Mouse (Mus musculus) midbrain, embryonic 15.5 days (tissue): ENCODE data around the gene Ccne1. TPM values are rescaled to one million over a fixed set of nuclear protein-coding genes. Genes with fewer than 3 reads are reported as not detected.

Experiments used
- ATAC-seq: fragments of 200-750 bp; cut with Nextera tagmentation; replicated peaks from 2 replicates; pipeline ENCODE4 v1.8.0; 2017; ENCODE audit warnings: moderate TSS enrichment
- H3K27ac ChIP-seq: fragments of 300-500 bp; sonication (generic); 2 replicates; pipeline ENCODE4 v1.5.1; 2015; ENCODE audit warnings: mild to moderate bottlenecking, inconsistent platforms
- H3K27me3 ChIP-seq: fragments of 300-500 bp; sonication (generic); replicated peaks from 2 replicates; pipeline ENCODE4 v1.6.1; 2015; ENCODE audit warnings: inconsistent platforms
- H3K36me3 ChIP-seq: fragments of 300-500 bp; sonication (generic); replicated peaks from 2 replicates; pipeline ENCODE4 v1.6.1; 2015; ENCODE audit warnings: inconsistent platforms
- H3K4me1 ChIP-seq: fragments of 300-500 bp; sonication (generic); 2 replicates; pipeline ENCODE4 v1.6.1; 2015; ENCODE audit warnings: inconsistent platforms
- H3K4me2 ChIP-seq: fragments of 300-500 bp; sonication (generic); 2 replicates; pipeline ENCODE4 v1.6.1; 2015; ENCODE audit warnings: inconsistent platforms, mild to moderate bottlenecking, moderate library complexity
- H3K4me3 ChIP-seq: fragments of 300-500 bp; sonication (generic); 2 replicates; pipeline ENCODE4 v1.5.1; 2015; ENCODE audit warnings: mild to moderate bottlenecking, inconsistent platforms
- H3K9ac ChIP-seq: fragments of 300-500 bp; sonication (generic); 2 replicates; pipeline ENCODE4 v1.6.1; 2015; ENCODE audit warnings: mild to moderate bottlenecking, inconsistent platforms
- H3K9me3 ChIP-seq: fragments of 300-500 bp; sonication (generic); 2 replicates; pipeline ENCODE4 v1.6.1; 2016; ENCODE audit warnings: inconsistent platforms
- WGBS: fragments of 180-500 bp; shearing (Covaris S2); methylation state at CpG from one replicate; pipeline ENCODE4 v1.1.7; 2015; ENCODE audit warnings: mixed read lengths; 5-methylcytosine and 5-hydroxymethylcytosine counted together
- polyA plus RNA-seq: library from polyadenylated mRNA; unstranded; fragments of >200 nt; fragmentation: Nextera tagmentation; extraction: Ambion mirVana; gene quantifications from 2 replicates; pipeline ENCODE4 v1.2.1, GENCODE M21; 2015

The Ccne1 gene
- polyA plus RNA-seq = 11.6 and 13.2 TPM in 2 replicates

DNA sequence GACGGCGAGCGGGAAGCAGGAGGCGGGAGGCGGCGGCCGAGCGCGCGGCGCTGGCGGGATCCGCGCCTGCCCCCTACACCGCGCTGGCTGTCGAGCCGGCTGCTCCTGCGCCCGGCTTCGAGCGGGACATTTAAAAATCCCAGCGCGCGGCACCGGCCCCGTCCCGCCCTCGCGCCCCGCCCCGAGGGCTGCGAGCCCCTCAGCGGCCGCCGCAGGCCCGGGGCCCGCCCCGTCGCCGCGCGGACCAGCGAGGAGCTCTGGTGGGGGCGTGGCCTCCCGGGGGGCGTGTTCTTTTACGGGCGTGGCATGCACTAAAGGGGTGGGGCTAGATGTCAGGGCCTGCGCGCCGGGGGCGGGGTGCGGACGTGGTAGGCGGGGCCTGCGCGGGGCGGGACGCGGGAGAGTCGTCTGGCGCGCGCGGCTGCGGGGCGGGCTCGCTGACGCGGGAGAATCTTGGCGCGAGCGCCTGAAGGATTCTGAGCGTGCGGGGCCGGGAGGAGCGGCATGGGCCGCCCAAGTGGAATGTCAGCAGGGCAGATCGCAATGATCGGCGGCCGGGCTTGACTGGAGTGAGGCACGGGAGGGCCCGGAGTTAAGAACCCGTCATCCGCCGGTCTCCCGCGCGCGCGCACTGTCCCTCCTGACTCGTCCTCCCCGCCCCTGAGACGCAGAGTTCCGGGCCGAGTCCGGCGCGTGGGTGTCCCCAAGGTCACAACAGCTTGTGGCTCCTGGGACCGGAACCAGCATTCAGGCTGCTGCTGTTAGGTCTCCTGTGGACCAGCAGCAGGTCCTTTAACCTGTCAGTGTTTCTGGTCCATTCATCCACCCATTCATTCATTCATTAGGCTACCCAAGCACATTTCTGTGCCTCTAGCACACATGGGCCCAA, at the start of gene Ccne1:
Gene Ccne1, minus strand, starts transcription at position 164 of the 889 bp plus-strand sequence.
- Histone ChIP-seq H3K36me3 (no peaks in the 10 kb centered on the region), H3K4me1 (peaks cover 12% of the 10 kb centered on the region; the same call in 1 of the 2 replicates), H3K27me3 (0 out of 2 replicates have a peak, but pooled peaks cover 3% of the 10 kb centered on the region), H3K27ac (no peak within 1 kb of the TSS), H3K4me3 (peak within 1 kb of the TSS; percentile 55), H3K4me2 (peak within 1 kb of the TSS; percentile 93), H3K9ac (peak within 1 kb of the TSS; percentile 58), H3K9me3 (no peaks in the 10 kb centered on the region)
- ATAC-seq = peak; percentile 95
- under 1% methylated on average over 101 of the region's 102 CpGs for WGBS

DNA sequence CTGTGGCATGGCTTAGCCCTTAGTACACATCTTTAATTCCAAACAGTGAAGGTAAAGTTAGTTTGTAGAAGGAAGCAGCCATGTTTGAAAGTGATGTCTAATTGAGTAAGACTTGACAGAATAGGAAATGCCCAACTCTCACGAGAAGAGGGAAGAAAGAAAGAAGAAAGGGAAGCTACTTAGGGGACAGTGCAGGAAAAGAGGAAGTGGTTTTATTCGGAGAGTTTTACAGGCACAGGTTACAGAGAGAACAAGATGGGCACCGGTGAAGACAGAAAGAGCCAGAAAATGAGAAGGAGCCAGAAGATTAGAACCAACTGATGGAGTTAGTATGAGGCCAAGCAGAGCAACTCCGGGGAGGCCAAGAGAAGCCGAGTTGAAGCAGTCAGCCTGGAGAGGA, 48.5 kb upstream of the Ccne1 start:
- no peak for ATAC-seq
- H3K4me2 ChIP-seq = no peak overlapping the region
- no peak overlapping the region for H3K27ac ChIP-seq
- no peaks in the 10 kb centered on the region for H3K9me3 ChIP-seq
- no peak overlapping the region for H3K9ac ChIP-seq
- no peaks in the 10 kb centered on the region for H3K36me3 ChIP-seq
- no peak overlapping the region for H3K4me3 ChIP-seq
- no peaks in the 10 kb centered on the region for H3K4me1 ChIP-seq
- no peaks in the 10 kb centered on the region for H3K27me3 ChIP-seq
- WGBS = 89% methylated on average over 5 of the region's 5 CpGs

DNA sequence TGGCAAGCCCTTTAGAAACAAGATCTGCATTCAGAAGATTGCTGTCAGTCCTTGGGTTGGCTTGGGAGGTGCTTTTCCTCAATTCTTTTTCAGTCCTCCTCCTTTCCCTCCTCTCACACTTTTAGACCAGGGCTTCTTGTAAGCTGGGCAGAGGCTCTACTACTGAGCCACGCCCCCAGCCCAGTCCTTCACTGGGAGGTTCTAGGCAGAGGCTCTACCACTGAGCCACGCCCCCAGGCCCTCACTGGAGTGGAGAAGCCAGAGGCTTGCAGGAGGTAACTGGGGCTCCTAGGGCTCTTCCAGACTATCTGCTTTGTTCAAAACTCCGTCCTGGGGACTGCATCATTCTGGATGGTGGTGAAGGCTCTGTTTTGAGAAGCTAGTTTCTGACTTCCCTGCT, 45.2 kb upstream of the Ccne1 start:
- H3K9ac ChIP-seq = no peak overlapping the region
- ATAC-seq = no peak
- H3K36me3 ChIP-seq = no peaks in the 10 kb centered on the region
- H3K4me2 ChIP-seq = no peak overlapping the region
- H3K9me3 ChIP-seq = no peaks in the 10 kb centered on the region
- no peak overlapping the region for H3K27ac ChIP-seq
- no peak overlapping the region for H3K4me3 ChIP-seq
- no peaks in the 10 kb centered on the region for H3K4me1 ChIP-seq
- WGBS = 80% methylated on average over 3 of the region's 3 CpGs
- H3K27me3 ChIP-seq = no peaks in the 10 kb centered on the region

GRCm38 (mm10) chr7:38151706-38152312, 44.5 kb upstream of the Ccne1 start:
- Histone ChIP-seq H3K9ac (no peak overlapping the region), H3K36me3 (no peaks in the 10 kb centered on the region), H3K9me3 (no peaks in the 10 kb centered on the region), H3K4me2 (no peak overlapping the region), H3K27me3 (no peaks in the 10 kb centered on the region), H3K4me3 (no peak overlapping the region), H3K4me1 (no peaks in the 10 kb centered on the region), H3K27ac (no peak overlapping the region)
- ATAC-seq = 0 out of 2 replicates have a peak, but pooled peaks have one; percentile 48
- WGBS = 68% methylated on average over 14 of the region's 14 CpGs

- no peak overlapping the region for H3K4me3 ChIP-seq
- H3K9me3 ChIP-seq = no peaks in the 10 kb centered on the region
- H3K27me3 ChIP-seq = no peaks in the 10 kb centered on the region
- no peak overlapping the region for H3K4me2 ChIP-seq
- WGBS = 86% methylated on average over 6 of the region's 6 CpGs
- ATAC-seq = no peak
- H3K4me1 ChIP-seq = no peaks in the 10 kb centered on the region
- no peak overlapping the region for H3K27ac ChIP-seq
- H3K36me3 ChIP-seq = no peaks in the 10 kb centered on the region
- no peak overlapping the region for H3K9ac ChIP-seq
These were observed 40.1 kb upstream of the Ccne1 start for GRCm38 (mm10) chr7:38147477-38147876.

DNA sequence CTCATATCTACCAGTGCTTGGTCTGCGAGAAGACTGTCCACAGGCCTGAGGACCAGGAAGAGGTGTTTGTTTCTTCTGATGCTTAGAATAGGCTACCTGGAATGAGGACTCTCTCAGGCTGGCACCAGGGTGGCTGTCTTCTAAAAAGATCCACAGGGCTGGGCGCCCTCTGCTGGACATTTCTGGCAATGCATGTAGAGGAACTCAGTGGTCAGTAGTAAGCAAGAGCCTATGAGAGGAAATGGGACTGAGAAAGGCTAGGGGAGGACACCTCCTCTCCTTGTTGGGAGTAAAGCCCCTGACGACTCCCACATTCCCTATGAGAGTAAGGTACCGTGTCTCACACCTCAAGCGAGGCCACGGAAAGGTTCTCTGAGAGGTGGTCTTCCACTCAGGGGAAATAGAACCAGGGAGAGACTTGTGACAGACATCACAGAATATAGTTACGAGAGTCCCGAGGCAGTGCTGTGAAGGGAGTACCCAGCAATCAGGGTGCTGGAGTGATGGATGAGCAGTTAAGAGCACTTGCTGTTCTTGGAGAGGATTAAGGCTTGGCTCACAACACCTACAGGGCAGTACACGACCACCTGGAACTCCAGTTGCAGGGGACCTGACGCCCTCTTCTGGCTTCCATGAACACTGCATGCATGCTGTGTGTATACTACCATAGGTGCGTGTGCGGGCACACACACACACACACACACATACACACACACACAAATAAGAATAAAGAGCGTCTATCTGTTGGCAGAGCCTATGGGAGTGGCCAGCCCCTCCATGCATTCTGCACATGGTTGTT, 34.6 kb upstream of the Ccne1 start:
- peak; percentile 83 for ATAC-seq
- Histone ChIP-seq H3K27me3 (no peaks in the 10 kb centered on the region), H3K36me3 (no peaks in the 10 kb centered on the region), H3K4me3 (no peak overlapping the region), H3K9me3 (no peaks in the 10 kb centered on the region), H3K27ac (no peak overlapping the region), H3K4me1 (no peaks in the 10 kb centered on the region), H3K9ac (no peak overlapping the region), H3K4me2 (no peak overlapping the region)
- 66% methylated on average over 13 of the region's 13 CpGs for WGBS

- H3K4me2 ChIP-seq = no peak overlapping the region
- H3K4me3 ChIP-seq = no peak overlapping the region
- H3K27me3 ChIP-seq = no peaks in the 10 kb centered on the region
- no peaks in the 10 kb centered on the region for H3K9me3 ChIP-seq
- H3K4me1 ChIP-seq = no peaks in the 10 kb centered on the region
- 60% methylated on average over 9 of the region's 9 CpGs for WGBS
- no peak for ATAC-seq
- no peaks in the 10 kb centered on the region for H3K36me3 ChIP-seq
- H3K27ac ChIP-seq = no peak overlapping the region
- H3K9ac ChIP-seq = no peak overlapping the region
These were observed 33.0 kb upstream of the Ccne1 start for GRCm38 (mm10) chr7:38140324-38140723.

DNA sequence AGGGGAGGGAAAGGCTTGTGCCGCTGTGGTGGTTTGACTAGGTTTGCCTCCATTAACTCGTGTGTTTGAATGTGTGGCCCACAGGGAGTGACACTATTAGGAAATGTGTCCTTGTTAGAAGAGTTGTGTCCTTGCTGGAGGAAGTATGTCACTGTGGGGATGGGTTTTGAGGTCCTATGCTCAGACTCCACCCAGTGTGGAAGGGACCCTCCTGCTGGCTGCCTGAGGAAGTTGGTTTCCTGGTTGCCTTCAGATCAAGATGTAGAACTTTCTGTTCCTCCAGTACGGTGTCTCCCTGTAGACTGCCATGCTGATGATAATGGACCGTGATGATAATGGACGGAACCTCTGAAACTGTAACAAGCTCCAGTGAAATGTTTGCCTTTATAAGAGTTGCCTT, 27.1 kb upstream of the Ccne1 start:
- no peaks in the 10 kb centered on the region for H3K9me3 ChIP-seq

GRCm38 (mm10) chr7:38131186-38131585, 23.9 kb upstream of the Ccne1 start:
- peaks cover 3% of the 10 kb centered on the region; the same call in 1 of the 2 replicates for H3K4me1 ChIP-seq
- 30% methylated on average over 5 of the region's 5 CpGs for WGBS
- no peak; the same call in 1 of the 2 replicates for ATAC-seq

More for the DNA sequence above, 27.1 kb upstream of the Ccne1 start:
- no peak overlapping the region for H3K4me3 ChIP-seq
- no peaks in the 10 kb centered on the region for H3K27me3 ChIP-seq
- no peak overlapping the region for H3K4me2 ChIP-seq
- no peaks in the 10 kb centered on the region for H3K36me3 ChIP-seq
- 91% methylated on average over 5 of the region's 5 CpGs for WGBS
- no peak for ATAC-seq
- no peak overlapping the region for H3K9ac ChIP-seq
- no peak overlapping the region for H3K27ac ChIP-seq
- H3K4me1 ChIP-seq = peaks cover 3% of the 10 kb centered on the region; the same call in 1 of the 2 replicates

DNA sequence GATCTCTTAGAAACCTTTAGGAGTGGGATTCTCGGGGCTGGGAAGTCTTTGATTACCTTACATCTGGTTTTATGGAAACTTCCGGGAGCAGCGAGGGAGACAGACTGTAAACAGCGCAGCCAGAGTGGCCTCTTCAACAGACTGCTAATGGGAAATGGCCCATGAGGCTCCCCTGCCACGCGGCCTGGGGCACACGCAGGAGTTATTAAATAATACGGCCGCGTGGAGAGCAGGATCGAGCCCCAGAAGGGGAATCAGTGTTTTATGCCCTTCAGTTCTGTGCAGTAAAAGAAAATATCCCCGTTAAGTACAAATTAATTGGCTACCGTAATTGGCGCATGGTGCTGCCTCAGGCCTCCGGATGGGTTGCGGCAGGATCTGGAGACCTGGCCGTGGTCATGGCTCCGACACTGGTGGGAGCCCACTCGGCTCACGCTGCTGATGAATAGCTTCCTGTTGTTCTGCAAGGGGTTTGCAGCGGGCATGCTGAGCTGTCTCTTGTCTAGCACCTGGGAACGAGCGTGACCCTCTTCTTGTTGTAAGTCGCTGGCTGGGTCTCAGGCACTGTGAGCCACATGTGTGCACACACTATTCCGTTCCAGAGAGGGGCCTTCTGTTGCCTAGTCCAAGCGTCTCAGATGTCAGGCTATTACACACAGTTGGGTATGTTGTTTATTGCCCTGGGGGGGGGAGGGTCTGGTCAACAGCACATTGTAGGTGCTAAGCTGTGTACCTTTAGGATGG, 22.8 kb upstream of the Ccne1 start:
- no peaks in the 10 kb centered on the region for H3K27me3 ChIP-seq
- H3K9me3 ChIP-seq = no peaks in the 10 kb centered on the region
- H3K4me2 ChIP-seq = no peak overlapping the region
- no peak overlapping the region for H3K9ac ChIP-seq
- no peak overlapping the region for H3K27ac ChIP-seq
- H3K4me3 ChIP-seq = no peak overlapping the region
- peaks cover 3% of the 10 kb centered on the region; the same call in 1 of the 2 replicates for H3K4me1 ChIP-seq
- WGBS = 66% methylated on average over 26 of the region's 26 CpGs
- H3K36me3 ChIP-seq = no peaks in the 10 kb centered on the region
- no peak for ATAC-seq

More at GRCm38 (mm10) chr7:38131186-38131585, 23.9 kb upstream of the Ccne1 start:
- no peak overlapping the region for H3K9ac ChIP-seq
- H3K9me3 ChIP-seq = no peaks in the 10 kb centered on the region
- no peak overlapping the region for H3K27ac ChIP-seq
- H3K4me3 ChIP-seq = no peak overlapping the region
- H3K36me3 ChIP-seq = no peaks in the 10 kb centered on the region
- H3K27me3 ChIP-seq = no peaks in the 10 kb centered on the region
- no peak overlapping the region for H3K4me2 ChIP-seq

GRCm38 (mm10) chr7:38129491-38129890, 22.2 kb upstream of the Ccne1 start:
- no peak overlapping the region for H3K4me2 ChIP-seq
- ATAC-seq = no peak
- 83% methylated on average over 6 of the region's 6 CpGs for WGBS

More at GRCm38 (mm10) chr7:38129491-38129890, 22.2 kb upstream of the Ccne1 start:
- no peaks in the 10 kb centered on the region for H3K27me3 ChIP-seq
- H3K27ac ChIP-seq = no peak overlapping the region
- H3K36me3 ChIP-seq = no peaks in the 10 kb centered on the region
- no peaks in the 10 kb centered on the region for H3K9me3 ChIP-seq
- peaks cover 3% of the 10 kb centered on the region; the same call in 1 of the 2 replicates for H3K4me1 ChIP-seq
- no peak overlapping the region for H3K9ac ChIP-seq
- H3K4me3 ChIP-seq = no peak overlapping the region
